Mouse (Mus musculus) hindlimb bud, embryonic 11.5 days (tissue): ENCODE data around the gene Zscan10.

Experiments used
- DNase-seq: peaks from one replicate; pipeline ENCODE4 v3.0.0-alpha.2; 2012; ENCODE audit warnings: low read depth, low spot score; ENCODE audit errors: extremely low spot score

The Zscan10 gene

GRCm38 (mm10) chr17:23600641-23601622, at the start of gene Zscan10:
Zscan10 (plus strand) TSS chr17:23600856.
- DNase-seq: no peak

GRCm38 (mm10) chr17:23550856-23551255, 49.8 kb upstream of the Zscan10 start:
- no peak for DNase-seq

GRCm38 (mm10) chr17:23551416-23551815, 49.2 kb upstream of the Zscan10 start:
- no peak for DNase-seq

- no peak for DNase-seq
These were observed 48.7 kb upstream of the Zscan10 start for GRCm38 (mm10) chr17:23551963-23552362.

- DNase-seq: no peak
These were observed 47.6 kb upstream of the Zscan10 start for GRCm38 (mm10) chr17:23552896-23553633.

GRCm38 (mm10) chr17:23553634-23554120, 47.0 kb upstream of the Zscan10 start:
- DNase-seq: no peak

- no peak for DNase-seq
These were observed 46.3 kb upstream of the Zscan10 start for GRCm38 (mm10) chr17:23554321-23554720.

GRCm38 (mm10) chr17:23555243-23555916, 45.3 kb upstream of the Zscan10 start:
- no peak for DNase-seq

GRCm38 (mm10) chr17:23559767-23560166, 40.9 kb upstream of the Zscan10 start:
- no peak for DNase-seq

GRCm38 (mm10) chr17:23563595-23564367, 36.9 kb upstream of the Zscan10 start, which contains the start of gene Zfp213:
Zfp213 (minus strand) TSS chr17:23564238.
- no peak for DNase-seq

GRCm38 (mm10) chr17:23564368-23564715, 36.3 kb upstream of the Zscan10 start:
- no peak for DNase-seq

GRCm38 (mm10) chr17:23566787-23567186, 33.9 kb upstream of the Zscan10 start:
- DNase-seq: no peak

- no peak for DNase-seq
These were observed 32.3 kb upstream of the Zscan10 start for GRCm38 (mm10) chr17:23568370-23568769.

- DNase-seq: no peak
These were observed 30.6 kb upstream of the Zscan10 start for GRCm38 (mm10) chr17:23570017-23570416.

GRCm38 (mm10) chr17:23571084-23571483, 29.6 kb upstream of the Zscan10 start:
- no peak for DNase-seq

- no peak for DNase-seq
These were observed 28.6 kb upstream of the Zscan10 start for GRCm38 (mm10) chr17:23572059-23572458.

GRCm38 (mm10) chr17:23574130-23574529, 26.5 kb upstream of the Zscan10 start:
- no peak for DNase-seq

GRCm38 (mm10) chr17:23575951-23576552, 24.6 kb upstream of the Zscan10 start:
- no peak for DNase-seq

- DNase-seq: no peak
These were observed 15.9 kb upstream of the Zscan10 start for GRCm38 (mm10) chr17:23584786-23585185.
